Mouse (Mus musculus) right cerebral cortex, postnatal 36 days (tissue): Measurements from ENCODE around the gene Trap1.
"Not testable (repeated sequence)": the region's sequence is repeated elsewhere in the genome, so short reads cannot be mapped to it uniquely, and the experiment has no call there.

Experiments
- DNase-seq, 2 experiments: peaks; one replicate each; pipeline ENCODE4 v3.0.0; 2022; ENCODE audit warnings: low spot score in 2 of 2, mixed read lengths in 1 of 2

The Trap1 gene

GRCm38 (mm10) chr16:4077384-4078061, at the start of gene Trap1:
Gene Trap1, minus strand, starts transcription at chr16:4077827.
- peak; percentile 92 to 94 for DNase-seq

GRCm38 (mm10) chr16:4117072-4117471, 39.4 kb upstream of the Trap1 start:
- DNase-seq = no peak

DNA sequence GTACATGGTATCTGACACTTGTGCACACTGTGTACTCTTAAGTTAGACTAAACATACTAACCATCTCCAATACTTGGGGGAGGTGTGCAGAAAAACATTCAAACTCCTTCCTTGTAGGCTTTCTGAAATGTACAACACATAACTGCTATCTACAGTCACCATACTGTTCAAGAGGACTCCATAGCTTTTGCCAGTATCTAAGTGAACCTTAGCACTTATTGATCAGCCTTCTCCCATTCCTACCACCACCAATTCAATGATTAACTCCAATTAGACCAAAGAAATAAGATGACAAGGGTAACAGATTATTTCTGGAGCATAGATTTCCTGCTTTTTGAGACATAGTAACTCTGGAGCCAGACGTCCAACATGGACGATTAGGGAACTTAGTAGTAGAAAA, 22.7 kb upstream of the Trap1 start:
- no peak for DNase-seq

GRCm38 (mm10) chr16:4097521-4097920, 19.9 kb upstream of the Trap1 start:
- DNase-seq = no peak

GRCm38 (mm10) chr16:4096898-4097297, 19.3 kb upstream of the Trap1 start:
- no peak for DNase-seq

GRCm38 (mm10) chr16:4096141-4096540, 18.5 kb upstream of the Trap1 start:
- DNase-seq = no peak

DNA sequence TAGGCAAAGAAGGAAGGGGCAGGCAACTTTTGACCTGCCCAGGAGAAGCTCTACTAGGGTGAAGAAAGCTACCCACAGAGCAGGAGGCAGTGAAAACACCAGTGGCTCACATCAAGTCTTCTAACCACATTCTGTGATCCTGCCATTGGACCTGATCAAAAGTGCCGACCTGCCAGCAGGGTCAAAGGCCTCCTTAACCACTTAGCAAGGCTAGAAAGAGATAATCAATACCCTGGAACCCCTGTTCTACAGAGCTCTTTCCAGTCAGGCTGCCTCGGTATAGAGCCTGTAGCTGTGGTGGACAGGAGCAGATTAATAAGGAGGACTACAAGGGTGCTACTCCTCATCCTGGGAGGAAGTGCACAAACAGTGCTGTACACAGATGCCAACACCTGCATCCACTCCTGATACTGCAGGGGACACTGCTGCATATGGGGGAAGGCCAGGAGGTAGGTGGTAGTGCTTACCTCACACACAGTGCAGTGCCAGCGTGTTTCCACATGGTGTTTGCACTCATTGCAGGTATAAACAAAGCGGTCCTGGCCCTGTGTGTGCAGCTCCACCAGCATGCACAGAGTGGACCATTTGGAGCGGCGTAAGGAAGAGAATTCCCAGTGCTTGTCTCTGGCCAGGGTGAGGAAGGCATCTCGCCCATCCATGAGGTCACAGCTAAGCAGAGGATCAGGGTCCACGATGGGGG, 9.7 kb upstream of the Trap1 start:
- no peak for DNase-seq

- no peak for DNase-seq
These were observed 8.3 kb upstream of the Trap1 start for GRCm38 (mm10) chr16:4085851-4086387.

DNA sequence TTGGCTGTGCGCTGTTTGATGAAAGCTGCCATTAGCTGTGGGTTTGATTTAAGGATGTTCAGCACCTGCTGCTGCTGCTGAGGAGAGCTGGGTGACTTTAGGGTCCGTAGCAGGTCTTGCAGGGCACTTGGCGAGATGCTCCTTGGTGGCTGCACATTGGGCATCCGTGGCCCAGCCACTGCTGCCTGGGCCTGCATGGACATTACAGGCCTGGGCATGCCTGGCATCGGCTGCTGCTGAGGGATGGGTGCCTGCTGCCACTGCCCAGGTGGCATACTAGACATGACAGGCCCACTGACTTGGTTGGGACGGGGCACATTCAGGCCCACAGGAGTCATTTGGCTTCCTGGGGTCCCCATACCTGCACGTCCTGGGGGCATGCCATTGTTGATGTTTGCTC, 7.4 kb upstream of the Trap1 start:
- DNase-seq = no peak

GRCm38 (mm10) chr16:4080419-4080818, 2.8 kb upstream of the Trap1 start:
- DNase-seq = not testable (repeated sequence)

DNA sequence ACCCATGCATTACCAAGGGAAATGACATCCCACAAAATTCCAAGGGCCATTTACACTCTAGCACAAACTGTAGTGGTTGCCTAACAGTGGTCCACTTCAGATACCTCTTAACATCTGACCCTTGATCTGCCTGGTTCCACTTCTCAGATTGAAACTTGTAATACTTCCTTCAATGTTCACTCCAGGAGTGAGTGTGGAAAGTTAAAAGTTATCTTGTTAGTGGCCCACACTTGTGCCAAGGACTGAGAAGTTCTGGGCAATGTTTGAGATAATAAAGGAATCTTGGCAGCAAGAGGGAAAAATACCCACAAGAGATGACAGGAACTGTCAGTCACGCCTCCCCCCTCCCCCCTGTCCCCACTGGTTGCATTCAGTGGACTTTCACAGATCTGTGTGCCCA, 2.0 kb upstream of the Trap1 start:
- DNase-seq = no peak

DNA sequence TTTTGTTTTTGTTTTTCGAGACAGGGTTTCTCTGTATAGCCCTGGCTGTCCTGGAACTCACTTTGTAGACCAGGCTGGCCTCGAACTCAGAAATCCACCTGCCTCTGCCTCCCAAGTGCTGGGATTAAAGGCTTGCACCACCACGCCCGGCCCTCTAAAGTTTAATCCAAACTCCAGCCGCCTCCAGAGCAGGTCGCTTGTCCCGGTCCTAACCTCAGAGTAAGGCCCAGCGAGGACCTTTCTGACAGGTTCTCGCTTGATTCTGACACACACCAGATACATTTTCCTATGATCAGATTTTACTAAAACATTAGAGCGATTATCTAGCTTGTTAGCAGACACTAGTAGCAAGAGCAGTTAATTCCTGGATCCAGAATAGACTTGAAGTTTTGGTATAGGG, 675 bp upstream of the Trap1 start:
- not testable (repeated sequence) for DNase-seq

DNA sequence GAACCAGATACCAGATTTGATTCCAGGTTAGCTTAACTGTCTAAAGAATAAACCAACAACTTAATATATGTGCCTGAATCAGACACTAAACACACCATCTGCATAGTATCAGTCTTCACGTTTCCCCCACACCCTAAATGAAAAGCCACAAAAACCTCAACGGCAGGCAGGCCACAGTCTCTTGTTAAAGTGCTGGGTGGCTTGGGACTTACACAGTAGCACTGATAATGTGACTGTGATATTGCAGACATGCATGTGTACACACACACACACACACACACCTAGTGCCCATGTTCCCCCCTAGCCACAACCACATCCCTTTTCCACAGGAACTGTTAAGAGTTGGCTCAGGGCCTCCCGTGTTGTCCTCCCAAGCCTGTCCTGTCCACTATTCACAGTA, 2.8 kb downstream of the Trap1 start:
- DNase-seq = no peak

GRCm38 (mm10) chr16:4074297-4074696, 3.3 kb downstream of the Trap1 start:
- no peak for DNase-seq

DNA sequence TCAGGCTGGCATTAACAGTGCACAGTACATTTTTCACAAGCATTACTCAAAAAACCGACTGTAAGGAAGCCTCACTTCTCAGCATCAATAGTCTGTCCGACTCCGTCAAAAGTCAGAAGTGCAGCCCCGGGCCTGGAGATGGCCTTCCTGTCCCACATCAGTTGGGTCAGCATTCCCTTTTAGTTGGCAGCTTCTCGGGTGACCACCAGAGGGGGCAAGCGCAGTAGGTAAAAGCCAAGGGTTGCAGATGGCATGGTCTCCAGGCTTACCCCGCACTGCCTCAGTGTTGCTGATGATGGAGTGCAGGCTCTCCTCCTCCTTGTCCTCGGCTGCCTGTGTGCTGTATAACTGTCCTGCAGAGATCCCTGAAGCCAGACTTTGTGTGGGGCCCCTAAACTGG, 9.0 kb downstream of the Trap1 start:
- no peak for DNase-seq

GRCm38 (mm10) chr16:4064945-4065344, 12.7 kb downstream of the Trap1 start:
- no peak for DNase-seq

GRCm38 (mm10) chr16:4053811-4054210, 23.8 kb downstream of the Trap1 start:
- no peak for DNase-seq

DNA sequence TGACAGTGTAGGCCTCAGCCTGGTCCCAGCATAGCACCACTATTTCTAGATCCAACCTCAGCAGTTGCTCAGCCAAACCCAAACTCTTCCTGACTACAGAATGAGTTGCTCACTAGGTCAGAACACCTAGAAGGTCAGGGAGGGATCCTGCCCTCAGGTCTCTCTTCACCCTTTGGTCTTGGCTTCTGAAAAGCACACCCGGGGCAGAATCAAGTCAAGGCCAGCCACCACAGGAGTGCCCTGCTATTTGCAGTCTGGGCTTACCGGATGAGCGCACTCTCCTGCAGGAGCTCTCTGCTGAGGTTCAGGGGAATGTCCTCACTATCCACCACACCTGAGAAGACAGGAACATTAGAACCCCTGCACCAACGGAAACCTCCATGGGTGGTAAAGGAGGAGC, 25.0 kb downstream of the Trap1 start:
- DNase-seq = no peak

DNA sequence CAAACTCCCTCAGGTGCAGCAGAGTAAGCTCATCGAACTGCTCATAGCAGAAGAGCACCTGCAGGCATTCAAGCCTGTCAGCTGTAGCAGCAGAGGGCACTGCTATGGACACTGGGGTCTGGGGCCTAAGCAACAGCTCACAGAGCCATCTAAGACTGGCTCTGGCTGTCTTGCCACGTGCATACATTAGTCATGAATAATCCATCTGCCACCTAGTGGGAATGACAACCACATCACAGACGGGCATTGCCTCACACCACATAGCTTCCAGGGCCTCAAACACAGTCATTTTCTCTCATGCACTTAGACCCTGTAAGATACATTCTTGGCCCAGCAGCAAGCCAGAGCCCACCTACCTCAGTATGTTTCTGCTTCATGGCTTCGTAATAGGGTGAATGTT, 32.1 kb downstream of the Trap1 start:
- DNase-seq = no peak

GRCm38 (mm10) chr16:4044093-4044492, 33.5 kb downstream of the Trap1 start:
- DNase-seq = no peak

DNA sequence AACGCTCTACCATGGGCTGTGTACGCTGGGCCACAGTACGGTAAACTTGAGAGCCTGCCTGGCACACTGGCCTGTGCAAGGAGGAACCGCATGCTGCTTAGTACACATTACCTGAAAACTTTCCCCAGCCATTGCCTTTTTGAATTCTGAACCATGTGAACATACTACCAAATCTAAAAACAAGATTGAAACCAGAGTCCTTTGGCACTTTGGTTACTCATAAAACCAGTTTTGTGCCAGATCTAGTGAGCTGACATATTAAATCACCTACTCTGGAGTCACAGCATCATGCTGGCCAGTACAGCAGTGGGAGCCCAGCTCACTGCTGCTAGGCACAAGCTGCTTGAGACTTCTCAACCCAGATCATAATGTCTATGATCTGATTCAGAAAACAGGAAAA, 36.0 kb downstream of the Trap1 start:
- DNase-seq = no peak

- no peak for DNase-seq
These were observed 37.4 kb downstream of the Trap1 start for GRCm38 (mm10) chr16:4040206-4040605.

DNA sequence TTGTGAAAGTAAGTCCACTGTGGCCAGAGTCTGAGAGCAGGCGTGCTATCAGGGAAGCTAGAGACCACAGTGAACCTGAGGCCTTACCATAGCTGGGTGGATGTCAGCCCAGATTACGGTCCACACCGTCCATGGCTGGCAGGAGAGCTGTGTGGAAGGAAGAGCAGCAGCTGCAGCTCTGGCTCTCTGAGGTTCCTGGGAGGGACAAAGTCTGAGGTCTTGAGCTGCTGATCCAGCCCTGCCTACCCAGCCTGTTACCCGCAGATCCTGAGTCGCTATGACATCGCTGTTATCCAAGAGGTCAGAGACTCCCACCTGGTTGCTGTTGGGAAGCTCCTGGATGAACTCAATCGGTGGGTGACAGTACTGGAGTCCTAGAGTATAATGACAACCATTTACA, 39.9 kb downstream of the Trap1 start:
- DNase-seq = no peak
